Mouse (Mus musculus) liver, postnatal 0 days (tissue): ENCODE data around the gene Hoxc4.

ENCODE experiments used
- CTCF ChIP-seq: sonication (generic); IDR thresholded peaks from 2 replicates; pipeline ENCODE4 v1.5.1; 2016; ENCODE audit warnings: antibody characterized with exemption, low read depth
- EP300 ChIP-seq: IDR thresholded peaks from 2 replicates; pipeline ENCODE4 v1.6.1; 2016; ENCODE audit warnings: antibody characterized with exemption, low read depth, mild to moderate bottlenecking

- TF ChIP-seq CTCF = no peak
- no peak for TF ChIP-seq EP300
Measured at GRCm38 (mm10) chr15:103082622-103083021, 63.9 kb downstream of the Hoxc4 start.
